Comparison of ENCODE assay signal across 8 mouse cellular contexts in genomic region chr11:97450305-97450922, GRCm38 (mm10). TPM values are rescaled to one million over a fixed set of nuclear protein-coding genes. Genes with fewer than 3 reads are reported as not detected.
A peak's percentile ranks its signal among the peaks of the same experiment; 100 is the strongest.
DNase-seq lines count a peak whose midpoint lies in the region; ATAC-seq and TF ChIP-seq lines count a peak whose summit lies in the region.

No protein-coding gene starts in this region.

- no peak for TF ChIP-seq EP300 in ES-Bruce4 (IDR thresholded peaks at IDR 0.05; ENCODE audit: insufficient read depth, low read depth, low read length)

- H3K36me3 ChIP-seq in ES-Bruce4 (ENCODE audit: control insufficient read depth, insufficient read depth, low read length, poor library complexity, severe bottlenecking) = peaks cover 26% of the 10 kb centered on the region
- peaks cover 60% of the 10 kb centered on the region for H3K36me3 ChIP-seq in heart, embryonic 16.5 days (ENCODE audit: control insufficient read depth, insufficient read depth)
- H3K36me3 ChIP-seq in liver, embryonic 16.5 days (ENCODE audit: control insufficient read depth, insufficient read depth) = peaks cover 67% of the 10 kb centered on the region
- H3K36me3 ChIP-seq in small intestine, adult 2 months (ENCODE audit: control insufficient read depth, insufficient read depth, low read length) = no peaks in the 10 kb centered on the region; the same call in 1 of the 2 replicates
- H3K36me3 ChIP-seq in thymus, adult 2 months (ENCODE audit: control insufficient read depth, insufficient read depth, low read length) = no peaks in the 10 kb centered on the region

- peak overlapping the region; percentile 94 for H3K27ac ChIP-seq in gastrocnemius, adult 2 months
- no peak overlapping the region for H3K27ac ChIP-seq in ES-Bruce4 (ENCODE audit: insufficient read depth, low read length)
- peak overlapping the region; percentile 79 for H3K27ac ChIP-seq in cortical plate, adult 2 months (ENCODE audit: insufficient read depth, low read length)
- peak overlapping the region; percentile 90 for H3K27ac ChIP-seq in heart, embryonic 16.5 days (ENCODE audit: low read length)
- no peak overlapping the region for H3K27ac ChIP-seq in liver, embryonic 16.5 days (ENCODE audit: low read length)
- H3K27ac ChIP-seq in small intestine, adult 2 months (ENCODE audit: insufficient read depth, low read depth, low read length) = peak overlapping the region; percentile 55
- no peak overlapping the region for H3K27ac ChIP-seq in thymus, adult 2 months (ENCODE audit: control insufficient read depth, insufficient read depth, low read length)

- H3K4me1 ChIP-seq in ES-Bruce4 (ENCODE audit: control insufficient read depth, insufficient read depth, low read length) = peaks cover 9% of the 10 kb centered on the region
- peaks cover 9% of the 10 kb centered on the region; the same call in 1 of the 2 replicates for H3K4me1 ChIP-seq in cortical plate, adult 2 months (ENCODE audit: control insufficient read depth, insufficient read depth, low read length)
- peaks cover 30% of the 10 kb centered on the region for H3K4me1 ChIP-seq in heart, embryonic 16.5 days (ENCODE audit: control insufficient read depth, insufficient read depth, low read length)
- peaks cover 52% of the 10 kb centered on the region for H3K4me1 ChIP-seq in liver, embryonic 16.5 days (ENCODE audit: control insufficient read depth, low read depth, low read length)
- peaks cover 7% of the 10 kb centered on the region; the same call in 1 of the 2 replicates for H3K4me1 ChIP-seq in small intestine, adult 2 months (ENCODE audit: control insufficient read depth, insufficient read depth, insufficient read length, low read length)
- H3K4me1 ChIP-seq in thymus, adult 2 months (replicated peaks; ENCODE audit: control insufficient read depth, insufficient read depth, low read length) = no peaks in the 10 kb centered on the region

- 0 out of 2 replicates have a peak, but pooled peaks have one; percentile 18 for ATAC-seq in heart, embryonic 16.5 days (replicated peaks; ENCODE audit: extremely low read depth, insufficient read depth, low FRiP score)
- ATAC-seq in liver, embryonic 16.5 days (ENCODE audit: low read depth) = no peak

- peak overlapping the region; percentile 57 for H3K4me2 ChIP-seq in heart, embryonic 16.5 days (ENCODE audit: low read depth, low read length)
- H3K4me2 ChIP-seq in liver, embryonic 16.5 days (ENCODE audit: low read depth, low read length) = peak overlapping the region; percentile 14; the same call in 1 of the 2 replicates

- no peak overlapping the region for H3K9ac ChIP-seq in ES-Bruce4 (ENCODE audit: low read depth, poor library complexity, severe bottlenecking)
- peak overlapping the region; percentile 69 for H3K9ac ChIP-seq in heart, embryonic 16.5 days (ENCODE audit: low read length)
- peak overlapping the region; percentile 35; the same call in 1 of the 2 replicates for H3K9ac ChIP-seq in liver, embryonic 16.5 days (ENCODE audit: low read depth, low read length)

- H3K9me3 ChIP-seq in ES-Bruce4 (replicated peaks; ENCODE audit: control insufficient read depth, insufficient read depth, low read length, poor library complexity, severe bottlenecking) = no peaks in the 10 kb centered on the region
- H3K9me3 ChIP-seq in heart, embryonic 16.5 days (replicated peaks; ENCODE audit: control insufficient read depth, low read length) = no peaks in the 10 kb centered on the region
- no peaks in the 10 kb centered on the region for H3K9me3 ChIP-seq in liver, embryonic 16.5 days (replicated peaks; ENCODE audit: control insufficient read depth, low read length)

- no peaks in the 10 kb centered on the region for H3K27me3 ChIP-seq in ES-Bruce4 (ENCODE audit: control insufficient read depth, insufficient read depth, low read length, poor library complexity, severe bottlenecking)
- no peaks in the 10 kb centered on the region for H3K27me3 ChIP-seq in heart, embryonic 16.5 days (ENCODE audit: control insufficient read depth, insufficient read depth, low read length)
- H3K27me3 ChIP-seq in liver, embryonic 16.5 days (ENCODE audit: control insufficient read depth, insufficient read depth, low read depth, low read length) = no peaks in the 10 kb centered on the region
- H3K27me3 ChIP-seq in small intestine, adult 2 months (ENCODE audit: control insufficient read depth, insufficient read depth, low read length) = 0 out of 2 replicates have a peak, but pooled peaks cover 1% of the 10 kb centered on the region
- H3K27me3 ChIP-seq in thymus, adult 2 months (ENCODE audit: control insufficient read depth, insufficient read depth, low read length) = no peaks in the 10 kb centered on the region

- no peak for TF ChIP-seq POLR2A in ES-Bruce4 (IDR thresholded peaks at IDR 0.05; ENCODE audit: insufficient read depth, low read length)
- TF ChIP-seq POLR2A in cortical plate, adult 2 months (IDR thresholded peaks at IDR 0.05; ENCODE audit: extremely low read depth, insufficient read depth, low read length) = no peak
- TF ChIP-seq POLR2A in small intestine, adult 2 months (IDR thresholded peaks at IDR 0.05; ENCODE audit: low read depth, low read length) = no peak
- TF ChIP-seq POLR2A in thymus, adult 2 months (IDR thresholded peaks at IDR 0.05; ENCODE audit: control insufficient read depth, extremely low read depth, insufficient read depth, low read length, poor library complexity) = no peak

- intact Hi-C loops in gastrocnemius, adult 2 months (cut with DNase I) = no loop called here
- intact Hi-C loops in gastrocnemius, postnatal 36 days (cut with DNase I) = no loop called here

- WGBS in heart, embryonic 16.5 days = 24% methylated on average over 10 of the region's 10 CpGs
- 70% methylated on average over 10 of the region's 10 CpGs for WGBS in liver, embryonic 16.5 days (ENCODE audit: insufficient replicate concordance)
- WGBS in small intestine, adult 2 months = 32% methylated on average over 10 of the region's 10 CpGs
- WGBS in thymus, adult 2 months = 91% methylated on average over 10 of the region's 10 CpGs

- peak overlapping the region; percentile 70 for H3K4me3 ChIP-seq in gastrocnemius, adult 2 months
- peak overlapping the region; percentile 46 for H3K4me3 ChIP-seq in ES-Bruce4 (ENCODE audit: low read depth, low read length)
- H3K4me3 ChIP-seq in cortical plate, adult 2 months (ENCODE audit: insufficient read depth, low read length) = peak overlapping the region; percentile 63
- H3K4me3 ChIP-seq in heart, embryonic 16.5 days (ENCODE audit: low read length) = peak overlapping the region; percentile 46
- H3K4me3 ChIP-seq in liver, embryonic 16.5 days (ENCODE audit: low read depth, low read length) = peak overlapping the region; percentile 30
- H3K4me3 ChIP-seq in small intestine, adult 2 months (ENCODE audit: low read depth, low read length) = peak overlapping the region; percentile 58
- no peak overlapping the region for H3K4me3 ChIP-seq in thymus, adult 2 months (ENCODE audit: control insufficient read depth, insufficient read depth, low read length)

- TF ChIP-seq CTCF in gastrocnemius, adult 2 months (IDR thresholded peaks at IDR 0.05) = no peak
- TF ChIP-seq CTCF in ES-Bruce4 (IDR thresholded peaks at IDR 0.05; ENCODE audit: low read depth, low read length) = no peak
- no peak for TF ChIP-seq CTCF in cortical plate, adult 2 months (IDR thresholded peaks at IDR 0.05; ENCODE audit: extremely low read depth, insufficient read depth, low read length)
- no peak for TF ChIP-seq CTCF in small intestine, adult 2 months (IDR thresholded peaks at IDR 0.05; ENCODE audit: extremely low read depth, insufficient read length, insufficient replicate concordance, low read depth, low read length)
- no peak for TF ChIP-seq CTCF in thymus, adult 2 months (IDR thresholded peaks at IDR 0.05; ENCODE audit: borderline replicate concordance, control insufficient read depth, extremely low read depth, insufficient read depth, low read length, poor library complexity)

- DNase-seq in gastrocnemius, adult 2 months = peak; percentile 77
- no peak for DNase-seq in gastrocnemius, postnatal 36 days
- DNase-seq in thymus, adult 2 months = no peak

RNA-seq across cellular contexts. Expression of gene Arhgap23, which starts 35.1 kb away (rescaled TPM):
- 1 to 10 TPM; 5.9 to 7.5 TPM for total RNA-seq in gastrocnemius, adult 2 months (2021)
- total RNA-seq in gastrocnemius, postnatal 36 days (2021) = 1 to 10 TPM; 5.4 to 6.6 TPM
- polyA plus RNA-seq in ES-Bruce4 (2011; ENCODE audit: insufficient read depth, insufficient read length, low read depth, missing spikeins) = 30.3 and 32.5 TPM in 2 replicates
- polyA plus RNA-seq in cortical plate, adult 2 months (2012; rRNA removed) = 70.2 and 71.5 TPM in 2 replicates
- 5.5 and 6.1 TPM in 2 replicates for polyA plus RNA-seq in heart, embryonic 16.5 days (2015; fragmentation: Nextera tagmentation; extraction: Ambion mirVana)
- 4.8 and 5.4 TPM in 2 replicates for polyA plus RNA-seq in liver, embryonic 16.5 days (2015; fragmentation: Nextera tagmentation; extraction: Ambion mirVana)
- polyA plus RNA-seq in small intestine, adult 2 months (2012; rRNA removed) = 11.1 and 12.1 TPM in 2 replicates
- polyA plus RNA-seq in thymus, adult 2 months (2012; rRNA removed) = 13.3 and 18.0 TPM in 2 replicates

RNA-seq across cellular contexts. Expression of gene 4933428G20Rik, which starts 49.7 kb away (rescaled TPM):
- total RNA-seq in gastrocnemius, adult 2 months (2021) = not detected
- total RNA-seq in gastrocnemius, postnatal 36 days (2021) = not detected
- polyA plus RNA-seq in ES-Bruce4 (2011; ENCODE audit: insufficient read depth, insufficient read length, low read depth, missing spikeins) = not detected in 2 replicates
- 0.06 TPM in 1 of 2 replicates, not detected in the other for polyA plus RNA-seq in cortical plate, adult 2 months (2012; rRNA removed)
- 0.92 and 1.2 TPM in 2 replicates for polyA plus RNA-seq in heart, embryonic 16.5 days (2015; fragmentation: Nextera tagmentation; extraction: Ambion mirVana)
- polyA plus RNA-seq in liver, embryonic 16.5 days (2015; fragmentation: Nextera tagmentation; extraction: Ambion mirVana) = 0.46 and 0.59 TPM in 2 replicates
- not detected in 2 replicates for polyA plus RNA-seq in small intestine, adult 2 months (2012; rRNA removed)
- not detected in 2 replicates for polyA plus RNA-seq in thymus, adult 2 months (2012; rRNA removed)

Comparison
In these comparisons a context has a peak if more than half of its experiments do, and no peak if none do; other contexts are left out.
1. H3K27ac ChIP-seq: peak in gastrocnemius, adult 2 months (single experiment), cortical plate, adult 2 months (single experiment), heart, embryonic 16.5 days (single experiment) and small intestine, adult 2 months (single experiment); none in ES-Bruce4 (single experiment), liver, embryonic 16.5 days (single experiment) and thymus, adult 2 months (single experiment).